12 mouse cellular contexts compared by ENCODE assay signal in the genomic region with DNA sequence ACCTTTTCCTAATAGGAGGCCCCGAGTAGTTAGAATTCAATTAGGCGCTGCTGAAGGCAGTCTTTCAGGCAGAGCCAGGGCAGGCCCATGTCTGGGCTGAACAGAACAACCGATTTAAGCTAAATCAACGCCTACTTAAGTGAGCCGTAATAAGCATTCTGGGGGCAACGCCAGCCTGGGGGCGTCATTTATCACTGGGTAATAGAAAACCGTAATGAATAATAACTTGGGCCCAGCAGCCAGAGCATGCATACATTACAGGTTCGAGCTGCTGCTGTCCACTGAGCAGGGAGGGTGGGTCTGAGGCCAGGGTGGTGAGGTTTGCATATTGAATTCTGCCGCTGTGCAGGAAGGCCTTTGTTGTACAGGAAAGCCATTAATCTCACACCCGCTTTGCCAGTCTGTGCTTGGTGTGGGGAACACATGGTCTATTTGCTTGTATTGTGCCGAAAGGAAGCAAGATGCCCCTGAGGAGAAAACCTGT.
DNase-seq lines count a peak whose midpoint lies in the region; ATAC-seq lines count a peak whose summit lies in the region.
"Had no signal": no experiment of that assay in that cellular context is flagged by ENCODE, and none has a peak within 500 bp of the region (broad histone marks: within the 10 kb centered on the region; RNA-seq: fewer than 3 reads in every experiment).

No protein-coding gene starts in this region.

- H3K36me3 ChIP-seq in forebrain, embryonic 15.5 days, result no peaks in the 10 kb centered on the region
- no peaks in the 10 kb centered on the region for H3K36me3 ChIP-seq in midbrain, embryonic 13.5 days
- H3K36me3 ChIP-seq: G1E had no signal

- peak; percentile 66 for DNase-seq in embryo, embryonic 11 days
- DNase-seq in kidney, postnatal 14 days, result peak; percentile 25
- no peak for DNase-seq in ovary, postnatal 36 days (ENCODE audit: low spot score)
- no peak for DNase-seq in thymus, postnatal 36 days
- DNase-seq: gastrocnemius, postnatal 25 days; lung, embryonic 14.5 days had no signal

- peaks cover 19% of the 10 kb centered on the region for H3K4me1 ChIP-seq in forebrain, embryonic 15.5 days
- peaks cover 16% of the 10 kb centered on the region for H3K4me1 ChIP-seq in midbrain, embryonic 13.5 days (replicated peaks)

- peak overlapping the region; percentile 76 for H3K27ac ChIP-seq in forebrain, embryonic 15.5 days (replicated peaks)
- peak overlapping the region; percentile 79 for H3K27ac ChIP-seq in midbrain, embryonic 13.5 days
- H3K27ac ChIP-seq: kidney, postnatal 0 days had no signal

- H3K4me2 ChIP-seq in forebrain, embryonic 15.5 days (replicated peaks), result no peak overlapping the region
- no peak overlapping the region for H3K4me2 ChIP-seq in midbrain, embryonic 13.5 days (replicated peaks)
- H3K4me2 ChIP-seq: lung, embryonic 14.5 days had no signal

- no peaks in the 10 kb centered on the region for H3K27me3 ChIP-seq in forebrain, embryonic 15.5 days
- H3K27me3 ChIP-seq in midbrain, embryonic 13.5 days, result no peaks in the 10 kb centered on the region

- WGBS in forebrain, embryonic 15.5 days, result 4% methylated on average over 12 of the region's 12 CpGs
- 9% methylated on average over 12 of the region's 12 CpGs for WGBS in midbrain, embryonic 13.5 days

- H3K9ac ChIP-seq in forebrain, embryonic 15.5 days (replicated peaks), result no peak overlapping the region
- H3K9ac ChIP-seq in midbrain, embryonic 13.5 days (replicated peaks), result peak overlapping the region; percentile 24; the same call in 1 of the 2 replicates
- H3K9ac ChIP-seq: lung, embryonic 14.5 days had no signal

- H3K4me3 ChIP-seq in forebrain, embryonic 15.5 days, result no peak overlapping the region
- H3K4me3 ChIP-seq in midbrain, embryonic 13.5 days (replicated peaks), result no peak overlapping the region

- peak; percentile 94 for ATAC-seq in forebrain, embryonic 15.5 days (replicated peaks)
- peak; percentile 95 for ATAC-seq in midbrain, embryonic 13.5 days
- ATAC-seq in erythroid progenitor cell, adult 5-6 weeks (replicated peaks; ENCODE audit: low FRiP score, poor library complexity, severe bottlenecking), result no peak
- ATAC-seq in megakaryocyte progenitor cell, adult 5-6 weeks (replicated peaks; ENCODE audit: poor library complexity), result no peak

- no peaks in the 10 kb centered on the region for H3K9me3 ChIP-seq in forebrain, embryonic 15.5 days
- no peaks in the 10 kb centered on the region for H3K9me3 ChIP-seq in midbrain, embryonic 13.5 days
- H3K9me3 ChIP-seq: G1E had no signal

Comparison
In these comparisons a context has a peak if more than half of its experiments do, and no peak if none do; other contexts are left out.
1. DNase-seq: peak in embryo, embryonic 11 days (single experiment) and kidney, postnatal 14 days (single experiment); none in ovary, postnatal 36 days (single experiment) and thymus, postnatal 36 days (0 of 2).
2. ATAC-seq: peak in forebrain, embryonic 15.5 days (single experiment) and midbrain, embryonic 13.5 days (single experiment); none in erythroid progenitor cell, adult 5-6 weeks (single experiment) and megakaryocyte progenitor cell, adult 5-6 weeks (single experiment).